ENCODE assay signal across 8 mouse cellular contexts in the genomic region with DNA sequence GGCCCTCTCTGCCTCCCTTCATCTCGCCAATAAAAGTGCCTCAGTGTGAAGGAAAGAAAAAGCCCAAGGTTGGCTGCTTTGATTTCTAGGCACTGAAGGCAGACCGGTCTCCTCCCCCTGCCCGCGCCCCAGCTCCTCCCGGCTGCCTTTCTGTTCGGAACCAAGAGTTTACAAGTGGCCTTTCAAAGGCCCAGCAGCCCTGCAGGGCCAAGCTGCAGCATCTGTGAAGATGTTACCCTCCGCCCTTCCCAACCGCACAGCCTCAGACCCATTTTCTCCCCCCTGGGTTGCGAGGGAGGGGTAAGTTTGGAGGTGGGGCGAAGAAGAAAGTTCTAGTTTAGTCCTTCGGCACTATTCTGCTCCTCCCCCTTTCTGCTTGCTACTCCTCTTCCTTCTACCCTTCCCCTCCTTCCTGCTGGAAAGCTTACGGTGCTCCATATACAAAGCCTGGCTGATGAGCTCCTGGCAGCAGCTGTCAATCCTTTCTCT.
DNase-seq lines count a peak whose midpoint lies in the region; ATAC-seq lines count a peak whose summit lies in the region.

No protein-coding gene starts in this region.

- no peaks in the 10 kb centered on the region for H3K9me3 ChIP-seq in embryonic facial prominence, embryonic 13.5 days
- no peaks in the 10 kb centered on the region for H3K9me3 ChIP-seq in hindbrain, embryonic 14.5 days (ENCODE audit: control insufficient read depth, low read length)

- H3K27me3 ChIP-seq in embryonic facial prominence, embryonic 13.5 days: 0 out of 2 replicates have a peak, but pooled peaks cover 5% of the 10 kb centered on the region
- H3K27me3 ChIP-seq in hindbrain, embryonic 14.5 days (ENCODE audit: control insufficient read depth, insufficient read depth, low read length): peaks cover 6% of the 10 kb centered on the region; the same call in 1 of the 2 replicates

- peak; percentile 36 to 57 for DNase-seq in thymus, adult 18-20 months
- DNase-seq in thymus, postnatal 0 days (ENCODE audit: low spot score): no peak
- DNase-seq in hindbrain, embryonic 14.5 days (ENCODE audit: low spot score): no peak
- peak; percentile 86 for DNase-seq in lung, postnatal 36 days
- peak; percentile 56 for DNase-seq in thymus, postnatal 4 days
- no peak for DNase-seq in testis, postnatal 10 days (ENCODE audit: low spot score)
- DNase-seq in frontal cortex, postnatal 36 days (ENCODE audit: low spot score in 2 of 2): no peak

- H3K36me3 ChIP-seq in embryonic facial prominence, embryonic 13.5 days: no peaks in the 10 kb centered on the region
- H3K36me3 ChIP-seq in hindbrain, embryonic 14.5 days (replicated peaks; ENCODE audit: control insufficient read depth, insufficient read depth): no peaks in the 10 kb centered on the region

- peak overlapping the region; percentile 72 for H3K4me2 ChIP-seq in embryonic facial prominence, embryonic 13.5 days
- peak overlapping the region; percentile 68 for H3K4me2 ChIP-seq in hindbrain, embryonic 14.5 days (replicated peaks)

- H3K9ac ChIP-seq in embryonic facial prominence, embryonic 13.5 days: peak overlapping the region; percentile 72
- peak overlapping the region; percentile 66 for H3K9ac ChIP-seq in hindbrain, embryonic 14.5 days

- peak overlapping the region; percentile 96 for H3K27ac ChIP-seq in embryonic facial prominence, embryonic 13.5 days
- peak overlapping the region; percentile 85 for H3K27ac ChIP-seq in hindbrain, embryonic 14.5 days

- under 1% methylated on average over 12 of the region's 12 CpGs for WGBS in embryonic facial prominence, embryonic 13.5 days
- under 1% methylated on average over 12 of the region's 12 CpGs for WGBS in hindbrain, embryonic 14.5 days

- H3K4me3 ChIP-seq in embryonic facial prominence, embryonic 13.5 days: peak overlapping the region; percentile 57
- peak overlapping the region; percentile 46 for H3K4me3 ChIP-seq in hindbrain, embryonic 14.5 days (replicated peaks; ENCODE audit: low read length)

- H3K4me1 ChIP-seq in embryonic facial prominence, embryonic 13.5 days: peaks cover 18% of the 10 kb centered on the region
- H3K4me1 ChIP-seq in hindbrain, embryonic 14.5 days (replicated peaks; ENCODE audit: control insufficient read depth, insufficient read depth, low read length): peaks cover 11% of the 10 kb centered on the region

- ATAC-seq in embryonic facial prominence, embryonic 13.5 days (ENCODE audit: insufficient number of reproducible peaks, insufficient read depth, low FRiP score, low TSS enrichment, low read depth): peak; percentile 33; the same call in 1 of the 2 replicates
- ATAC-seq in hindbrain, embryonic 14.5 days (ENCODE audit: low FRiP score): no peak; the same call in 1 of the 2 replicates

Comparison
In these comparisons a context has a peak if more than half of its experiments do, and no peak if none do; other contexts are left out.
1. DNase-seq: peak in thymus, adult 18-20 months (2 of 2), lung, postnatal 36 days (single experiment) and thymus, postnatal 4 days (single experiment); none in thymus, postnatal 0 days (single experiment), hindbrain, embryonic 14.5 days (single experiment), testis, postnatal 10 days (single experiment) and frontal cortex, postnatal 36 days (0 of 2).